Comparison of ENCODE assay signal across 8 mouse cellular contexts in genomic region chr14:103345486-103345857, GRCm38 (mm10). TPM values are rescaled to one million over a fixed set of nuclear protein-coding genes. Genes with fewer than 3 reads are reported as not detected.
A peak's percentile ranks its signal among the peaks of the same experiment; 100 is the strongest.
DNase-seq lines count a peak whose midpoint lies in the region; ATAC-seq and TF ChIP-seq lines count a peak whose summit lies in the region.

No protein-coding gene starts in this region.

- peak overlapping the region; percentile 91 for H3K9ac ChIP-seq in hindbrain, embryonic 13.5 days

- no peak for TF ChIP-seq CTCF in left cerebral cortex, adult 2 months (IDR thresholded peaks at IDR 0.05)

- WGBS in hindbrain, embryonic 13.5 days = 4% methylated on average over 6 of the region's 6 CpGs
- WGBS in macrophage (ENCODE audit: missing documents) = 5% methylated on average over 6 of the region's 6 CpGs

- peak overlapping the region; percentile 96 for H3K27ac ChIP-seq in left cerebral cortex, adult 2 months
- H3K27ac ChIP-seq in hindbrain, embryonic 13.5 days = peak overlapping the region; percentile 98
- peak overlapping the region; percentile 39 for H3K27ac ChIP-seq in macrophage

- intact Hi-C loops in left cerebral cortex, adult 2 months (cut with DNase I) = loop anchor here (5.0 to 10.0 kb wide), 2 partner anchors 48 to 299 kb away; no protein-coding TSS in a partner anchor

- peak overlapping the region; percentile 60 for H3K4me2 ChIP-seq in hindbrain, embryonic 13.5 days

- peak overlapping the region; percentile 92 for H3K4me3 ChIP-seq in left cerebral cortex, adult 2 months
- peak overlapping the region; percentile 84 for H3K4me3 ChIP-seq in hindbrain, embryonic 13.5 days
- H3K4me3 ChIP-seq in macrophage (ENCODE audit: inconsistent target) = peak overlapping the region; percentile 70

- no peaks in the 10 kb centered on the region for H3K27me3 ChIP-seq in hindbrain, embryonic 13.5 days

- peaks cover 66% of the 10 kb centered on the region for H3K79me2 ChIP-seq in macrophage (ENCODE audit: inconsistent target)

- H3K4me1 ChIP-seq in hindbrain, embryonic 13.5 days (replicated peaks) = peaks cover 42% of the 10 kb centered on the region

- no peaks in the 10 kb centered on the region for H3K9me3 ChIP-seq in hindbrain, embryonic 13.5 days

- H3K36me3 ChIP-seq in hindbrain, embryonic 13.5 days = no peaks in the 10 kb centered on the region
- no peaks in the 10 kb centered on the region for H3K36me3 ChIP-seq in macrophage (ENCODE audit: inconsistent target)

- DNase-seq in left cerebral cortex, adult 2 months (ENCODE audit: extremely low spot score in 1 of 2, low spot score in 2 of 2) = no peak
- no peak for DNase-seq in left cerebral cortex, adult 11 months (ENCODE audit: low spot score)
- peak; percentile 24 for DNase-seq in c-Kit-positive CD71-positive TER-119-positive erythroid progenitor cells, embryonic 14.5 days (ENCODE audit: low spot score)
- no peak for DNase-seq in frontal cortex, postnatal 10 days (ENCODE audit: low spot score in 2 of 2)
- no peak for DNase-seq in spleen, postnatal 4 days (ENCODE audit: low spot score in 2 of 2)
- no peak for DNase-seq in left cerebral cortex, adult 8-10 months (ENCODE audit: low spot score in 2 of 2)

- no peak for ATAC-seq in hindbrain, embryonic 13.5 days (ENCODE audit: low FRiP score)

RNA-seq across cellular contexts. Expression of gene Mycbp2, which starts 1.1 kb away (rescaled TPM):
- total RNA-seq in left cerebral cortex, adult 2 months (2021) = 100 to 1,000 TPM; 163 to 178 TPM
- 54.6 and 58.1 TPM in 2 replicates for polyA plus RNA-seq in hindbrain, embryonic 13.5 days (2015; fragmentation: Nextera tagmentation; extraction: Ambion mirVana)
- total RNA-seq in macrophage (2018; cell fraction: chromatin; rRNA removed) = 100 to 1,000 TPM; 148 to 363 (median 241) TPM
- 10 to 100 TPM; 30.9 to 68.5 (median 45.9) TPM for total RNA-seq in macrophage (2018; cell fraction: cytosol; rRNA removed)
- 100 to 1,000 TPM in 25 of 26 experiments, 10 to 100 TPM in 1; 78.0 to 176 (median 136) TPM for total RNA-seq in macrophage (2018; cell fraction: nucleus; rRNA removed)
- polyA plus RNA-seq in macrophage (2018) = 27.6 to 46.3 TPM (median 44.3 TPM) in 3 replicates
- 100 to 1,000 TPM; 148 to 173 (median 158) TPM for total RNA-seq in left cerebral cortex, adult 8-10 months (2022)

Comparison
In these comparisons a context has a peak if more than half of its experiments do, and no peak if none do; other contexts are left out.
1. H3K27ac ChIP-seq: peak in every context shown above with its lines; median percentile 98 in hindbrain, embryonic 13.5 days; 96 in left cerebral cortex, adult 2 months; 39 in macrophage.